Mouse (Mus musculus): ENCODE results near the gene Pdzk1. TPM values are rescaled to one million over a fixed set of nuclear protein-coding genes. Genes with fewer than 3 reads are reported as not detected.

Gene Pdzk1
- 0.11 and 0.15 TPM in 2 replicates for polyA plus RNA-seq (2015; fragmentation: Nextera tagmentation; extraction: Ambion mirVana)

DNA sequence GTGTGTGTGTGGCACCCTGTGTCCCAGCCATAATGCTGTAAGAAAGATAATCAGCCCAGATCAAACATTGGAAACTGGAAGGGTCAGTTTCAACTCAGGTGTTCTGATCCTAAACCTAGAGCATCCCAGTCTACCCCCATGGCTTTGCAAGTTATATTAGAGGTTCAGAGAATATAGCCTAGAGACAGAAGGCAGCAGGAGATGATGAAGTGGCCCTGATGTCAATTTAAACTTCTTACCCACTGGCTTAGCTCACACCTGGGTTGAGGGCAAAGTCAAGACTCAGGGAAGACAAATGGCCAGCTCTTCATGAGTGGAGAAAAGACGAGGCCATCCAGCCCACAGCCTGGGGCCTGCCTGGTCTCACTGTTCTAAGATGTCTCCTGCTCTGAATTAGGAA lies at the start of gene Pdzk1, which contains the start of gene Cd160:
Pdzk1 (plus strand) TSS at position 301 of the 400 bp plus-strand sequence.
Cd160 (minus strand) TSS at position 368 of the 400 bp plus-strand sequence.
- Histone ChIP-seq H3K9ac (replicated peaks) (no peak within 1 kb of the TSS), H3K4me3 (no peak within 1 kb of the TSS), H3K9me3 (no peaks in the 10 kb centered on the region), H3K27ac (replicated peaks) (no peak within 1 kb of the TSS), H3K4me2 (replicated peaks) (no peak within 1 kb of the TSS; the same call in 1 of the 2 replicates), H3K4me1 (no peaks in the 10 kb centered on the region), H3K36me3 (no peaks in the 10 kb centered on the region), H3K27me3 (no peaks in the 10 kb centered on the region)
- ATAC-seq (replicated peaks): no peak
- WGBS: 85% methylated on average over 1 of the region's 1 CpGs

GRCm38 (mm10) chr3:96782236-96782635 lies 46.8 kb upstream of the Pdzk1 start:
- H3K36me3 ChIP-seq: peaks cover 9% of the 10 kb centered on the region; the same call in 1 of the 2 replicates
- H3K4me3 ChIP-seq: no peak overlapping the region
- no peak overlapping the region for H3K9ac ChIP-seq (replicated peaks)
- no peak for ATAC-seq (replicated peaks)
- 76% methylated on average over 8 of the region's 8 CpGs for WGBS
- H3K4me2 ChIP-seq (replicated peaks): no peak overlapping the region
- no peaks in the 10 kb centered on the region for H3K27me3 ChIP-seq
- H3K27ac ChIP-seq (replicated peaks): no peak overlapping the region
- H3K4me1 ChIP-seq: no peaks in the 10 kb centered on the region
- H3K9me3 ChIP-seq: no peaks in the 10 kb centered on the region

GRCm38 (mm10) chr3:96787784-96788183 lies 41.3 kb upstream of the Pdzk1 start:
- H3K36me3 ChIP-seq: peaks cover 37% of the 10 kb centered on the region
- H3K27ac ChIP-seq (replicated peaks): no peak overlapping the region
- no peak overlapping the region for H3K9ac ChIP-seq (replicated peaks)
- no peak overlapping the region for H3K4me2 ChIP-seq (replicated peaks)
- H3K27me3 ChIP-seq: no peaks in the 10 kb centered on the region
- H3K9me3 ChIP-seq: no peaks in the 10 kb centered on the region
- H3K4me3 ChIP-seq: no peak overlapping the region
- H3K4me1 ChIP-seq: no peaks in the 10 kb centered on the region
- WGBS: 79% methylated on average over 1 of the region's 1 CpGs
- no peak for ATAC-seq (replicated peaks)

DNA sequence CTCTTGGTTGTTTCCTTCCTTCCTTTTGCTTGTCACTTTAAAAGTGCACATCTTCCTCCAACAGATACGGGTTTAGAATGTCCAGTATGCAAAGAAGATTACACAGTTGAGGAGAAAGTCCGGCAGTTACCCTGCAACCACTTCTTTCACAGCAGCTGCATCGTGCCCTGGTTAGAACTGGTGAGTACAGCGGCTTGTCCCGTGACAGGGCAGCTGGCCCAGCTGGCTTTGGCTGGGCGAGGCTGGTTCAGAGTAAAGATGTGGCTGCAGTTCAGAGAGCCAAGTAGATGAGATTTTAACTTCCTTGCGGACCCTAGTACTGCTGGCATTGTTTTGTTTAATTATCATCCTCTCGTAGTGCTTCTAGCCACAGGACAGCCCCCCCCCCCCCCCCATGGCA lies 40.6 kb upstream of the Pdzk1 start:
- no peaks in the 10 kb centered on the region for H3K9me3 ChIP-seq
- peaks cover 37% of the 10 kb centered on the region for H3K36me3 ChIP-seq
- H3K27me3 ChIP-seq: no peaks in the 10 kb centered on the region
- no peaks in the 10 kb centered on the region for H3K4me1 ChIP-seq
- no peak overlapping the region for H3K4me2 ChIP-seq (replicated peaks)
- no peak overlapping the region for H3K9ac ChIP-seq (replicated peaks)
- no peak overlapping the region for H3K27ac ChIP-seq (replicated peaks)
- WGBS: 83% methylated on average over 8 of the region's 8 CpGs
- ATAC-seq (replicated peaks): no peak
- H3K4me3 ChIP-seq: no peak overlapping the region

GRCm38 (mm10) chr3:96800254-96800653 lies 28.8 kb upstream of the Pdzk1 start:
- no peak for ATAC-seq (replicated peaks)
- no peaks in the 10 kb centered on the region for H3K36me3 ChIP-seq
- WGBS: 90% methylated on average over 11 of the region's 11 CpGs
- H3K4me3 ChIP-seq: no peak overlapping the region
- H3K4me2 ChIP-seq (replicated peaks): no peak overlapping the region
- no peak overlapping the region for H3K27ac ChIP-seq (replicated peaks)
- H3K4me1 ChIP-seq: no peaks in the 10 kb centered on the region
- H3K9ac ChIP-seq (replicated peaks): no peak overlapping the region
- H3K9me3 ChIP-seq: no peaks in the 10 kb centered on the region
- no peaks in the 10 kb centered on the region for H3K27me3 ChIP-seq

- Histone ChIP-seq H3K27ac (replicated peaks) (no peak overlapping the region), H3K9me3 (no peaks in the 10 kb centered on the region), H3K9ac (replicated peaks) (no peak overlapping the region), H3K4me2 (replicated peaks) (no peak overlapping the region), H3K4me3 (no peak overlapping the region), H3K27me3 (no peaks in the 10 kb centered on the region), H3K36me3 (no peaks in the 10 kb centered on the region), H3K4me1 (no peaks in the 10 kb centered on the region)
- WGBS: 86% methylated on average over 1 of the region's 1 CpGs
- no peak for ATAC-seq (replicated peaks)
Observed at GRCm38 (mm10) chr3:96802214-96802613, 26.9 kb upstream of the Pdzk1 start.

DNA sequence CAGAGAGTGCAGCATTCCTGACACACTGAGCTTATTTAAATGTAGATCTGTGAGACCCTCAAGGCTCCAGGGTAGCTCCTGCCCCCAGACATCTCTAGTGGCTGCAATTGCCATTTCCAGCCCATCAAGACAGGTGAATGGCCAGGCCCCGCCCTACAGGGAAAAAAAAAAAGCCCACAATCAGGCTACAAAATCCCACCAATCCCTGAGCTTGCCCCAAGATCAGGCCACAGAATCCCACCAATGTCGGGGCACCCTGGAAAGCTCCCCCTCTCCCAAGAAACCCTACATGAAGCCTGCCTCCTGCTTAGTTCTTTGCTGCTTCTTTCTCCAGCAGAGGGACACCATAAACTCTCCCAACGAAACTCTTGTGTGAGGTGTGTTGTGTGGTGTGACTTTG lies 20.9 kb upstream of the Pdzk1 start:
- WGBS: 60% methylated on average over 3 of the region's 3 CpGs
- H3K4me2 ChIP-seq (replicated peaks): no peak overlapping the region
- no peaks in the 10 kb centered on the region for H3K36me3 ChIP-seq
- no peaks in the 10 kb centered on the region for H3K27me3 ChIP-seq
- H3K9ac ChIP-seq (replicated peaks): no peak overlapping the region
- no peaks in the 10 kb centered on the region for H3K9me3 ChIP-seq
- peaks cover 3% of the 10 kb centered on the region; the same call in 1 of the 2 replicates for H3K4me1 ChIP-seq
- no peak overlapping the region for H3K4me3 ChIP-seq
- ATAC-seq (replicated peaks): no peak
- H3K27ac ChIP-seq (replicated peaks): no peak overlapping the region

- no peak overlapping the region for H3K27ac ChIP-seq (replicated peaks)
- H3K27me3 ChIP-seq: no peaks in the 10 kb centered on the region
- H3K4me2 ChIP-seq (replicated peaks): no peak overlapping the region
- H3K36me3 ChIP-seq: no peaks in the 10 kb centered on the region
- no peak overlapping the region for H3K4me3 ChIP-seq
- H3K9me3 ChIP-seq: no peaks in the 10 kb centered on the region
- H3K9ac ChIP-seq (replicated peaks): no peak overlapping the region
- H3K4me1 ChIP-seq: peaks cover 4% of the 10 kb centered on the region; the same call in 1 of the 2 replicates
- 86% methylated on average over 3 of the region's 3 CpGs for WGBS
- no peak for ATAC-seq (replicated peaks)
Observed at GRCm38 (mm10) chr3:96808651-96809050, 20.4 kb upstream of the Pdzk1 start.

DNA sequence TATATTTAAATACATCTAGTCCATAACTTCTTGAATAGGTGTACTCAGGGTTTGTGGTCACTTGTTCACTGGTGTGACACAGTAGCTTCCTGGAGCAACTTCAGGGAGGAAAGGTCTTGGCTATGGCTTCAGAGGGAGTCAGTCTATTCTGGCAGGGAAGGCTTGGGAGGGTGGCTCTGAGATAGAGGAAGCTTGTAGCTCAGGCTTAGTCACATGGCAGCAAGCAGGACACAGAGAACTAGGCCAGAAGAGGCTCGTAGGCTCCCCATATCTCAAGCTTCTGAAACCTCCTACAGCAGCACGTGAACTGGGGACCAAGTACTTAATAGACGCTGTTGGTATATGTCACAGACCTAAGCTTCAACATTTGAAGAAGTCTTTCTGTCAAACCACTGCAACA lies 17.9 kb upstream of the Pdzk1 start:
- no peak overlapping the region for H3K4me3 ChIP-seq
- no peaks in the 10 kb centered on the region for H3K36me3 ChIP-seq
- H3K27me3 ChIP-seq: no peaks in the 10 kb centered on the region
- no peak for ATAC-seq (replicated peaks)
- H3K9ac ChIP-seq (replicated peaks): no peak overlapping the region
- H3K4me2 ChIP-seq (replicated peaks): no peak overlapping the region
- H3K9me3 ChIP-seq: no peaks in the 10 kb centered on the region
- no peak overlapping the region for H3K27ac ChIP-seq (replicated peaks)
- H3K4me1 ChIP-seq: peaks cover 4% of the 10 kb centered on the region; the same call in 1 of the 2 replicates
- WGBS: 87% methylated on average over 3 of the region's 3 CpGs

GRCm38 (mm10) chr3:96812395-96813091 lies 16.5 kb upstream of the Pdzk1 start:
- Histone ChIP-seq H3K4me3 (no peak overlapping the region), H3K27me3 (no peaks in the 10 kb centered on the region), H3K4me1 (peaks cover 4% of the 10 kb centered on the region; the same call in 1 of the 2 replicates), H3K27ac (replicated peaks) (no peak overlapping the region), H3K9ac (replicated peaks) (no peak overlapping the region), H3K36me3 (no peaks in the 10 kb centered on the region), H3K4me2 (replicated peaks) (no peak overlapping the region), H3K9me3 (no peaks in the 10 kb centered on the region)
- ATAC-seq (replicated peaks): 0 out of 2 replicates have a peak, but pooled peaks have one; percentile 8
- 44% methylated on average over 20 of the region's 20 CpGs for WGBS

- Histone ChIP-seq H3K9ac (replicated peaks) (no peak overlapping the region), H3K4me3 (no peak overlapping the region), H3K27me3 (no peaks in the 10 kb centered on the region), H3K4me1 (peaks cover 4% of the 10 kb centered on the region; the same call in 1 of the 2 replicates), H3K4me2 (replicated peaks) (no peak overlapping the region), H3K9me3 (no peaks in the 10 kb centered on the region), H3K36me3 (no peaks in the 10 kb centered on the region), H3K27ac (replicated peaks) (no peak overlapping the region)
- no peak for ATAC-seq (replicated peaks)
- 36% methylated on average over 9 of the region's 9 CpGs for WGBS
Observed at GRCm38 (mm10) chr3:96813106-96813505, 16.0 kb upstream of the Pdzk1 start.

DNA sequence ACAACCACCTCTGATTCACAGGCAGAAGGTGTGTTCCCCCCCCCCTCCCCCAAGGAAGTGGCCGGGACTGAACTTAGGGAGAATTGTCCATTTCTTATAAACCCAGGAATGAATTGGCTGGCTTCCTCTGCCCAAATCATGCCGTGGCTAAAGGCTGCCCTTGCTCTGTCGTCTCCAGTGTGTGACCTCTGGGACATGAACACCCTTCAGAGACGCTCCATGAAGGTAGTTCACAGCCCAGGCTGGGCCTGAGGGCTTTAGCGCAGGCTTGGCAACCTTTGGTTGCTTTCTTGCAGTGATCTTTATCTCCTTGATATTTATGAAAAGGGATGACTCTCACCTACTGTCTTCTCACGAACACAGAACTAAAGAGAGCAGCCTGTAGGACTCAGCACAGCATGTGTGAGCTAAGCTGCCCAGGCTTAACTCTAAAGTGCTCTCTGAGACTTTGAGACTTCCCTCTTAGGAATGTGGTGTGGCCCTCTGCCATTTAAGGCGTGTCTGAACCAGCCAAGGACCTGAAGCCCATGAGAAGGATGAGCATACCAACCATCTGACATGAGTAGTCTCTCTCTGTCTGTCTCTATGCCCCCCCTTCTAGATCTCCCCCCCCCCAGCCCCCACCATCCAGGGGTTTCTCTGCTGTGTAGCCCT lies 15.4 kb upstream of the Pdzk1 start:
- 69% methylated on average over 7 of the region's 7 CpGs for WGBS
- no peak for ATAC-seq (replicated peaks)
- no peak overlapping the region for H3K9ac ChIP-seq (replicated peaks)

More for the DNA sequence above, 15.4 kb upstream of the Pdzk1 start:
- Histone ChIP-seq H3K36me3 (no peaks in the 10 kb centered on the region), H3K27me3 (no peaks in the 10 kb centered on the region), H3K9me3 (no peaks in the 10 kb centered on the region), H3K27ac (replicated peaks) (no peak overlapping the region), H3K4me3 (no peak overlapping the region), H3K4me2 (replicated peaks) (no peak overlapping the region), H3K4me1 (peaks cover 4% of the 10 kb centered on the region; the same call in 1 of the 2 replicates)

Measured in forebrain, embryonic 15.5 days (tissue).